Mouse (Mus musculus): ENCODE data around the gene Zfp652. TPM values are rescaled to one million over a fixed set of nuclear protein-coding genes. Genes with fewer than 3 reads are reported as not detected.

Gene Zfp652
- total RNA-seq, 1 experiment from 2014 or later = 26.4 TPM

GRCm38 (mm10) chr11:95780480-95780879 is 68.0 kb downstream of the Zfp652 start:
- ATAC-seq (replicated peaks in 1 of 2; ENCODE audit: insufficient read depth in 1 of 2, low FRiP score in 2 of 2, low TSS enrichment in 1 of 2, low read depth in 1 of 2, poor library complexity in 2 of 2, severe bottlenecking in 2 of 2) = no peak

- ATAC-seq (replicated peaks in 1 of 2; ENCODE audit: insufficient read depth in 1 of 2, low FRiP score in 2 of 2, low TSS enrichment in 1 of 2, low read depth in 1 of 2, poor library complexity in 2 of 2, severe bottlenecking in 2 of 2) = no peak
These were observed 69.1 kb downstream of the Zfp652 start for GRCm38 (mm10) chr11:95781557-95781956.

- no peak for ATAC-seq (replicated peaks in 1 of 2; ENCODE audit: insufficient read depth in 1 of 2, low FRiP score in 2 of 2, low TSS enrichment in 1 of 2, low read depth in 1 of 2, poor library complexity in 2 of 2, severe bottlenecking in 2 of 2)
These were observed 71.0 kb downstream of the Zfp652 start for GRCm38 (mm10) chr11:95783457-95783856.

GRCm38 (mm10) chr11:95783958-95784357 is 71.5 kb downstream of the Zfp652 start:
- no peak for ATAC-seq (replicated peaks in 1 of 2; ENCODE audit: insufficient read depth in 1 of 2, low FRiP score in 2 of 2, low TSS enrichment in 1 of 2, low read depth in 1 of 2, poor library complexity in 2 of 2, severe bottlenecking in 2 of 2)

- no peak for ATAC-seq (replicated peaks in 1 of 2; ENCODE audit: insufficient read depth in 1 of 2, low FRiP score in 2 of 2, low TSS enrichment in 1 of 2, low read depth in 1 of 2, poor library complexity in 2 of 2, severe bottlenecking in 2 of 2)
These were observed 73.2 kb downstream of the Zfp652 start for GRCm38 (mm10) chr11:95785675-95786074.

- no peak for ATAC-seq (replicated peaks in 1 of 2; ENCODE audit: insufficient read depth in 1 of 2, low FRiP score in 2 of 2, low TSS enrichment in 1 of 2, low read depth in 1 of 2, poor library complexity in 2 of 2, severe bottlenecking in 2 of 2)
These were observed 74.0 kb downstream of the Zfp652 start for GRCm38 (mm10) chr11:95786511-95786910.

GRCm38 (mm10) chr11:95789451-95789891 is 77.0 kb downstream of the Zfp652 start:
- ATAC-seq (replicated peaks in 1 of 2; ENCODE audit: insufficient read depth in 1 of 2, low FRiP score in 2 of 2, low TSS enrichment in 1 of 2, low read depth in 1 of 2, poor library complexity in 2 of 2, severe bottlenecking in 2 of 2) = no peak; a peak in 1 of 4 replicates

GRCm38 (mm10) chr11:95791787-95792186 is 79.3 kb downstream of the Zfp652 start:
- no peak for ATAC-seq (replicated peaks in 1 of 2; ENCODE audit: insufficient read depth in 1 of 2, low FRiP score in 2 of 2, low TSS enrichment in 1 of 2, low read depth in 1 of 2, poor library complexity in 2 of 2, severe bottlenecking in 2 of 2)

- ATAC-seq (replicated peaks in 1 of 2; ENCODE audit: insufficient read depth in 1 of 2, low FRiP score in 2 of 2, low TSS enrichment in 1 of 2, low read depth in 1 of 2, poor library complexity in 2 of 2, severe bottlenecking in 2 of 2) = no peak
These were observed 80.6 kb downstream of the Zfp652 start for GRCm38 (mm10) chr11:95792950-95793509.

GRCm38 (mm10) chr11:95794201-95794600 is 81.7 kb downstream of the Zfp652 start:
- no peak for ATAC-seq (replicated peaks in 1 of 2; ENCODE audit: insufficient read depth in 1 of 2, low FRiP score in 2 of 2, low TSS enrichment in 1 of 2, low read depth in 1 of 2, poor library complexity in 2 of 2, severe bottlenecking in 2 of 2)

GRCm38 (mm10) chr11:95795582-95795981 is 83.1 kb downstream of the Zfp652 start:
- no peak for ATAC-seq (replicated peaks in 1 of 2; ENCODE audit: insufficient read depth in 1 of 2, low FRiP score in 2 of 2, low TSS enrichment in 1 of 2, low read depth in 1 of 2, poor library complexity in 2 of 2, severe bottlenecking in 2 of 2)

GRCm38 (mm10) chr11:95805010-95805409 is 92.5 kb downstream of the Zfp652 start:
- ATAC-seq (replicated peaks in 1 of 2; ENCODE audit: insufficient read depth in 1 of 2, low FRiP score in 2 of 2, low TSS enrichment in 1 of 2, low read depth in 1 of 2, poor library complexity in 2 of 2, severe bottlenecking in 2 of 2) = peak; percentile 39 to 55; a peak in 2 of 4 replicates

GRCm38 (mm10) chr11:95805527-95805926 is 93.1 kb downstream of the Zfp652 start:
- ATAC-seq (replicated peaks in 1 of 2; ENCODE audit: insufficient read depth in 1 of 2, low FRiP score in 2 of 2, low TSS enrichment in 1 of 2, low read depth in 1 of 2, poor library complexity in 2 of 2, severe bottlenecking in 2 of 2) = peak; percentile 73 to 83

- ATAC-seq (replicated peaks in 1 of 2; ENCODE audit: insufficient read depth in 1 of 2, low FRiP score in 2 of 2, low TSS enrichment in 1 of 2, low read depth in 1 of 2, poor library complexity in 2 of 2, severe bottlenecking in 2 of 2) = no peak
These were observed 95.4 kb downstream of the Zfp652 start for GRCm38 (mm10) chr11:95807884-95808283.

- ATAC-seq (replicated peaks in 1 of 2; ENCODE audit: insufficient read depth in 1 of 2, low FRiP score in 2 of 2, low TSS enrichment in 1 of 2, low read depth in 1 of 2, poor library complexity in 2 of 2, severe bottlenecking in 2 of 2) = peak in 1 of 2 experiments; percentile 16; a peak in 1 of 4 replicates
These were observed 96.1 kb downstream of the Zfp652 start for GRCm38 (mm10) chr11:95808448-95809011.

- ATAC-seq (replicated peaks in 1 of 2; ENCODE audit: insufficient read depth in 1 of 2, low FRiP score in 2 of 2, low TSS enrichment in 1 of 2, low read depth in 1 of 2, poor library complexity in 2 of 2, severe bottlenecking in 2 of 2) = no peak
These were observed 97.1 kb downstream of the Zfp652 start for GRCm38 (mm10) chr11:95809603-95810002.

GRCm38 (mm10) chr11:95810828-95811227 is 98.4 kb downstream of the Zfp652 start:
- ATAC-seq (replicated peaks in 1 of 2; ENCODE audit: insufficient read depth in 1 of 2, low FRiP score in 2 of 2, low TSS enrichment in 1 of 2, low read depth in 1 of 2, poor library complexity in 2 of 2, severe bottlenecking in 2 of 2) = no peak

- ATAC-seq (replicated peaks in 1 of 2; ENCODE audit: insufficient read depth in 1 of 2, low FRiP score in 2 of 2, low TSS enrichment in 1 of 2, low read depth in 1 of 2, poor library complexity in 2 of 2, severe bottlenecking in 2 of 2) = no peak
These were observed 99.3 kb downstream of the Zfp652 start for GRCm38 (mm10) chr11:95811741-95812140.

GRCm38 (mm10) chr11:95812224-95812623 is 99.8 kb downstream of the Zfp652 start:
- no peak for ATAC-seq (replicated peaks in 1 of 2; ENCODE audit: insufficient read depth in 1 of 2, low FRiP score in 2 of 2, low TSS enrichment in 1 of 2, low read depth in 1 of 2, poor library complexity in 2 of 2, severe bottlenecking in 2 of 2)
